Mouse (Mus musculus): ENCODE measurements at regions not wholly inside any gene's neighbourhood (a gene's known extent, or its start where the extent isn't known, plus 50 kb on each side); places are given as distances from the start of the nearest gene placed in this dataset.

GRCm38 (mm10) chr17:66269567-66269966, 146.2 kb downstream of the Ddx11 start:
- no peak overlapping the region for H3ac ChIP-seq (ENCODE audit: control insufficient read depth, insufficient read length, low read depth)
- H3K79me2 ChIP-seq (ENCODE audit: control insufficient read depth, insufficient read depth) = no peaks in the 10 kb centered on the region
- no peak overlapping the region for H3K4me3 ChIP-seq (ENCODE audit: insufficient read depth, poor library complexity, severe bottlenecking)
- H3K36me3 ChIP-seq (ENCODE audit: control insufficient read depth, insufficient read depth) = no peaks in the 10 kb centered on the region
- TF ChIP-seq CTCF (IDR thresholded peaks at IDR 0.05; ENCODE audit: control insufficient read depth, insufficient read depth, insufficient read length) (no peak), FOSL1 (IDR thresholded peaks at IDR 0.05; ENCODE audit: insufficient read depth, low read length, poor library complexity, severe bottlenecking) (no peak), MYOD1 (IDR thresholded peaks at IDR 0.05; ENCODE audit: control insufficient read depth, insufficient read length, low read depth) (no peak), MAX (IDR thresholded peaks at IDR 0.05) (no peak), CEBPB (IDR thresholded peaks at IDR 0.05; ENCODE audit: low read depth) (no peak), MYOG (IDR thresholded peaks at IDR 0.05; ENCODE audit: control insufficient read depth, extremely low read depth, insufficient read length) (no peak), USF1 (IDR thresholded peaks at IDR 0.05; ENCODE audit: low read depth) (no peak)
- H3K79me3 ChIP-seq (ENCODE audit: low read depth) = no peaks in the 10 kb centered on the region
- no peaks in the 10 kb centered on the region for H3K27me3 ChIP-seq (ENCODE audit: control insufficient read depth, insufficient read depth, insufficient read length)

GRCm38 (mm10) chr17:66271906-66272305, 148.6 kb downstream of the Ddx11 start:
- no peaks in the 10 kb centered on the region for H3K79me2 ChIP-seq (ENCODE audit: control insufficient read depth, insufficient read depth)
- no peak overlapping the region for H3ac ChIP-seq (ENCODE audit: control insufficient read depth, insufficient read length, low read depth)
- TF ChIP-seq USF1 (IDR thresholded peaks at IDR 0.05; ENCODE audit: low read depth) (no peak), MAX (IDR thresholded peaks at IDR 0.05) (no peak)
- H3K36me3 ChIP-seq (ENCODE audit: control insufficient read depth, insufficient read depth) = no peaks in the 10 kb centered on the region
- H3K4me3 ChIP-seq (ENCODE audit: insufficient read depth, poor library complexity, severe bottlenecking) = no peak overlapping the region
- H3K27me3 ChIP-seq (ENCODE audit: control insufficient read depth, insufficient read depth, insufficient read length) = no peaks in the 10 kb centered on the region
- no peaks in the 10 kb centered on the region for H3K79me3 ChIP-seq (ENCODE audit: low read depth)

- Histone ChIP-seq H3ac (ENCODE audit: control insufficient read depth, insufficient read length, low read depth) (no peak overlapping the region), H3K4me3 (ENCODE audit: insufficient read depth, poor library complexity, severe bottlenecking) (no peak overlapping the region), H3K79me3 (ENCODE audit: low read depth) (no peaks in the 10 kb centered on the region), H3K27me3 (ENCODE audit: control insufficient read depth, insufficient read depth, insufficient read length) (no peaks in the 10 kb centered on the region), H3K36me3 (ENCODE audit: control insufficient read depth, insufficient read depth) (no peaks in the 10 kb centered on the region), H3K79me2 (ENCODE audit: control insufficient read depth, insufficient read depth) (no peaks in the 10 kb centered on the region)
- TF ChIP-seq MAX (IDR thresholded peaks at IDR 0.05) = no peak
- TF ChIP-seq FOSL1 (IDR thresholded peaks at IDR 0.05; ENCODE audit: insufficient read depth, low read length, poor library complexity, severe bottlenecking) = no peak
- no peak for TF ChIP-seq CTCF (IDR thresholded peaks at IDR 0.05; ENCODE audit: control insufficient read depth, insufficient read depth, insufficient read length)
- no peak for TF ChIP-seq USF1 (IDR thresholded peaks at IDR 0.05; ENCODE audit: low read depth)
- TF ChIP-seq MYOD1 (IDR thresholded peaks at IDR 0.05; ENCODE audit: control insufficient read depth, insufficient read length, low read depth) = no peak
- no peak for TF ChIP-seq MYOG (IDR thresholded peaks at IDR 0.05; ENCODE audit: control insufficient read depth, extremely low read depth, insufficient read length)
- no peak for TF ChIP-seq CEBPB (IDR thresholded peaks at IDR 0.05; ENCODE audit: low read depth)
Observed at GRCm38 (mm10) chr17:66276778-66277177, 153.5 kb downstream of the Ddx11 start.

GRCm38 (mm10) chr17:66278037-66278436, 154.7 kb downstream of the Ddx11 start:
- Histone ChIP-seq H3K79me3 (ENCODE audit: low read depth) (no peaks in the 10 kb centered on the region), H3ac (ENCODE audit: control insufficient read depth, insufficient read length, low read depth) (no peak overlapping the region), H3K36me3 (ENCODE audit: control insufficient read depth, insufficient read depth) (no peaks in the 10 kb centered on the region), H3K27me3 (ENCODE audit: control insufficient read depth, insufficient read depth, insufficient read length) (no peaks in the 10 kb centered on the region), H3K4me3 (ENCODE audit: insufficient read depth, poor library complexity, severe bottlenecking) (no peak overlapping the region), H3K79me2 (ENCODE audit: control insufficient read depth, insufficient read depth) (no peaks in the 10 kb centered on the region)
- TF ChIP-seq MYOG (IDR thresholded peaks at IDR 0.05; ENCODE audit: control insufficient read depth, extremely low read depth, insufficient read length) (no peak), CEBPB (IDR thresholded peaks at IDR 0.05; ENCODE audit: low read depth) (no peak), MAX (IDR thresholded peaks at IDR 0.05) (no peak), CTCF (IDR thresholded peaks at IDR 0.05; ENCODE audit: control insufficient read depth, insufficient read depth, insufficient read length) (no peak), FOSL1 (IDR thresholded peaks at IDR 0.05; ENCODE audit: insufficient read depth, low read length, poor library complexity, severe bottlenecking) (no peak), USF1 (IDR thresholded peaks at IDR 0.05; ENCODE audit: low read depth) (no peak), MYOD1 (IDR thresholded peaks at IDR 0.05; ENCODE audit: control insufficient read depth, insufficient read length, low read depth) (no peak)

- no peaks in the 10 kb centered on the region for H3K27me3 ChIP-seq (ENCODE audit: control insufficient read depth, insufficient read depth, insufficient read length)
- H3K4me3 ChIP-seq (ENCODE audit: insufficient read depth, poor library complexity, severe bottlenecking) = no peak overlapping the region
- no peaks in the 10 kb centered on the region for H3K36me3 ChIP-seq (ENCODE audit: control insufficient read depth, insufficient read depth)
- no peaks in the 10 kb centered on the region for H3K79me3 ChIP-seq (ENCODE audit: low read depth)
- TF ChIP-seq CTCF (IDR thresholded peaks at IDR 0.05; ENCODE audit: control insufficient read depth, insufficient read depth, insufficient read length) = no peak
- TF ChIP-seq MAX (IDR thresholded peaks at IDR 0.05) = no peak
- no peak for TF ChIP-seq FOSL1 (IDR thresholded peaks at IDR 0.05; ENCODE audit: insufficient read depth, low read length, poor library complexity, severe bottlenecking)
- TF ChIP-seq MYOD1 (IDR thresholded peaks at IDR 0.05; ENCODE audit: control insufficient read depth, insufficient read length, low read depth) = no peak
- TF ChIP-seq CEBPB (IDR thresholded peaks at IDR 0.05; ENCODE audit: low read depth) = no peak
- no peak for TF ChIP-seq USF1 (IDR thresholded peaks at IDR 0.05; ENCODE audit: low read depth)
- H3K79me2 ChIP-seq (ENCODE audit: control insufficient read depth, insufficient read depth) = no peaks in the 10 kb centered on the region
- no peak overlapping the region for H3ac ChIP-seq (ENCODE audit: control insufficient read depth, insufficient read length, low read depth)
Observed at GRCm38 (mm10) chr17:66285295-66285694, 162.0 kb downstream of the Ddx11 start.
